Comparison of ENCODE assay signal across 7 mouse cellular contexts in genomic region chr6:119448321-119449059, GRCm38 (mm10). TPM values are rescaled to one million over a fixed set of nuclear protein-coding genes. Genes with fewer than 3 reads are reported as not detected.
DNase-seq lines count a peak whose midpoint lies in the region; ATAC-seq lines count a peak whose summit lies in the region.

No protein-coding gene starts in this region.

- H3K36me3 ChIP-seq in heart, embryonic 16.5 days (ENCODE audit: control insufficient read depth, insufficient read depth): no peaks in the 10 kb centered on the region
- no peaks in the 10 kb centered on the region for H3K36me3 ChIP-seq in liver, embryonic 11.5 days (ENCODE audit: control insufficient read depth, insufficient read depth, low read length)
- no peaks in the 10 kb centered on the region for H3K36me3 ChIP-seq in neural tube, embryonic 15.5 days

- WGBS in heart, embryonic 16.5 days: 16% methylated on average over 18 of the region's 18 CpGs
- 13% methylated on average over 18 of the region's 18 CpGs for WGBS in liver, embryonic 11.5 days
- 8% methylated on average over 18 of the region's 18 CpGs for WGBS in neural tube, embryonic 15.5 days

- no peak overlapping the region for H3K27ac ChIP-seq in heart, embryonic 16.5 days (ENCODE audit: low read length)
- no peak overlapping the region for H3K27ac ChIP-seq in liver, embryonic 11.5 days (ENCODE audit: low read depth, low read length)
- no peak overlapping the region for H3K27ac ChIP-seq in neural tube, embryonic 15.5 days (replicated peaks)

- intact Hi-C loops in left cerebral cortex, postnatal 10 days (cut with DNase I): no loop called here
- intact Hi-C loops in left cerebral cortex, postnatal 4 days (cut with DNase I): loop anchor here (10.0 kb wide), 1 partner anchor 824 kb away; no protein-coding TSS in a partner anchor

- peak overlapping the region; percentile 60 for H3K9ac ChIP-seq in heart, embryonic 16.5 days (ENCODE audit: low read length)
- H3K9ac ChIP-seq in liver, embryonic 11.5 days (ENCODE audit: low read depth, low read length): peak overlapping the region; percentile 49
- H3K9ac ChIP-seq in neural tube, embryonic 15.5 days (replicated peaks): no peak overlapping the region

- H3K4me2 ChIP-seq in heart, embryonic 16.5 days (ENCODE audit: low read depth, low read length): peak overlapping the region; percentile 68
- H3K4me2 ChIP-seq in liver, embryonic 11.5 days: peak overlapping the region; percentile 68
- H3K4me2 ChIP-seq in neural tube, embryonic 15.5 days: peak overlapping the region; percentile 60

- H3K4me1 ChIP-seq in heart, embryonic 16.5 days (ENCODE audit: control insufficient read depth, insufficient read depth, low read length): peaks cover 10% of the 10 kb centered on the region
- peaks cover 13% of the 10 kb centered on the region; the same call in 1 of the 2 replicates for H3K4me1 ChIP-seq in liver, embryonic 11.5 days (replicated peaks; ENCODE audit: control insufficient read depth, insufficient read depth, low read length)
- H3K4me1 ChIP-seq in neural tube, embryonic 15.5 days: peaks cover 52% of the 10 kb centered on the region

- H3K27me3 ChIP-seq in heart, embryonic 16.5 days (ENCODE audit: control insufficient read depth, insufficient read depth, low read length): no peaks in the 10 kb centered on the region
- H3K27me3 ChIP-seq in liver, embryonic 11.5 days (replicated peaks; ENCODE audit: control insufficient read depth, insufficient read depth, low read length): peaks cover 38% of the 10 kb centered on the region
- H3K27me3 ChIP-seq in neural tube, embryonic 15.5 days (replicated peaks): no peaks in the 10 kb centered on the region

- peak overlapping the region; percentile 49 for H3K4me3 ChIP-seq in heart, embryonic 16.5 days (ENCODE audit: low read length)
- peak overlapping the region; percentile 33 for H3K4me3 ChIP-seq in liver, embryonic 11.5 days (ENCODE audit: low read depth, low read length)
- H3K4me3 ChIP-seq in neural tube, embryonic 15.5 days (replicated peaks): peak overlapping the region; percentile 29

- no peaks in the 10 kb centered on the region for H3K9me3 ChIP-seq in heart, embryonic 16.5 days (replicated peaks; ENCODE audit: control insufficient read depth, low read length)
- H3K9me3 ChIP-seq in liver, embryonic 11.5 days (ENCODE audit: control insufficient read depth, low read length): no peaks in the 10 kb centered on the region
- no peaks in the 10 kb centered on the region for H3K9me3 ChIP-seq in neural tube, embryonic 15.5 days (replicated peaks)

- ATAC-seq in heart, embryonic 16.5 days (replicated peaks; ENCODE audit: extremely low read depth, insufficient read depth, low FRiP score): no peak
- ATAC-seq in liver, embryonic 11.5 days (replicated peaks; ENCODE audit: low FRiP score): no peak
- ATAC-seq in neural tube, embryonic 15.5 days (ENCODE audit: low FRiP score): no peak

- peak; percentile 80 for DNase-seq in ES-CJ7 (ENCODE audit: low read depth, low spot score)
- DNase-seq in adrenal gland, postnatal 14 days: peak; percentile 63
- DNase-seq in liver, embryonic 11.5 days (ENCODE audit: low spot score): peak; percentile 44
- DNase-seq in left cerebral cortex, postnatal 10 days (ENCODE audit: extremely low spot score in 1 of 2, low spot score in 2 of 2): no peak
- no peak for DNase-seq in left cerebral cortex, postnatal 4 days

RNA-seq across cellular contexts. Expression of gene Fbxl14, which starts 31.0 kb away (rescaled TPM):
- total RNA-seq in adrenal gland, postnatal 14 days (2021): 27.4 and 33.5 TPM in 2 replicates
- 3.3 and 4.3 TPM in 2 replicates for polyA plus RNA-seq in heart, embryonic 16.5 days (2015; fragmentation: Nextera tagmentation; extraction: Ambion mirVana)
- polyA plus RNA-seq in liver, embryonic 11.5 days (2014; fragmentation: Nextera tagmentation; extraction: Ambion mirVana): 6.7 and 6.9 TPM in 2 replicates
- polyA plus RNA-seq in neural tube, embryonic 15.5 days (2015; fragmentation: Nextera tagmentation; extraction: Ambion mirVana): 2.1 and 4.1 TPM in 2 replicates
- total RNA-seq in left cerebral cortex, postnatal 10 days (2021): 10 to 100 TPM; 20.6 to 21.6 TPM
- total RNA-seq in left cerebral cortex, postnatal 4 days (2021): 10 to 100 TPM; 28.0 to 28.5 TPM

RNA-seq across cellular contexts. Expression of gene Adipor2, which starts 31.0 kb away (rescaled TPM):
- 158 and 194 TPM in 2 replicates for total RNA-seq in adrenal gland, postnatal 14 days (2021)
- 29.8 and 37.5 TPM in 2 replicates for polyA plus RNA-seq in heart, embryonic 16.5 days (2015; fragmentation: Nextera tagmentation; extraction: Ambion mirVana)
- polyA plus RNA-seq in liver, embryonic 11.5 days (2014; fragmentation: Nextera tagmentation; extraction: Ambion mirVana): 15.8 and 16.5 TPM in 2 replicates
- 35.3 and 42.0 TPM in 2 replicates for polyA plus RNA-seq in neural tube, embryonic 15.5 days (2015; fragmentation: Nextera tagmentation; extraction: Ambion mirVana)
- 10 to 100 TPM; 40.5 to 43.1 TPM for total RNA-seq in left cerebral cortex, postnatal 10 days (2021)
- total RNA-seq in left cerebral cortex, postnatal 4 days (2021): 10 to 100 TPM; 39.5 to 40.2 TPM

Comparison
In these comparisons a context has a peak if more than half of its experiments do, and no peak if none do; other contexts are left out.
1. DNase-seq: peak in ES-CJ7 (single experiment), adrenal gland, postnatal 14 days (single experiment) and liver, embryonic 11.5 days (single experiment); none in left cerebral cortex, postnatal 10 days (0 of 2) and left cerebral cortex, postnatal 4 days (single experiment).
2. Peak in every context shown above with its lines, with median percentiles within 50 percentile points of each other: H3K4me2 ChIP-seq and H3K4me3 ChIP-seq.